Mouse (Mus musculus) hindbrain, embryonic 16.5 days (tissue): ENCODE measurements around the gene Tnxb. TPM values are rescaled to one million over a fixed set of nuclear protein-coding genes. Genes with fewer than 3 reads are reported as not detected.

Source experiments
- ATAC-seq: fragments of 200-750 bp; cut with Nextera tagmentation; 2 replicates; pipeline ENCODE4 v1.8.0; 2017; ENCODE audit warnings: moderate TSS enrichment, moderate library complexity
- H3K27ac ChIP-seq: fragments of 300-500 bp; sonication (generic); 2 replicates; pipeline ENCODE4 v1.5.1; 2014; ENCODE audit warnings: low read depth, mild to moderate bottlenecking, control low read depth, low read length, moderate library complexity
- H3K27me3 ChIP-seq: fragments of 300-500 bp; sonication (generic); replicated peaks from 2 replicates; pipeline ENCODE4 v1.6.1; 2014; ENCODE audit warnings: low read length; ENCODE audit not compliant: control insufficient read depth, insufficient read depth
- H3K36me3 ChIP-seq: fragments of 300-500 bp; sonication (generic); 2 replicates; pipeline ENCODE4 v1.6.1; 2014; ENCODE audit warnings: mild to moderate bottlenecking, low read length, moderate library complexity, mixed read lengths; ENCODE audit not compliant: control insufficient read depth, insufficient read depth
- H3K4me1 ChIP-seq: fragments of 300-500 bp; sonication (generic); 2 replicates; pipeline ENCODE4 v1.6.1; 2014; ENCODE audit warnings: low read depth, low read length; ENCODE audit not compliant: control insufficient read depth, insufficient read depth
- H3K4me2 ChIP-seq: fragments of 300-500 bp; sonication (generic); 2 replicates; pipeline ENCODE4 v1.6.1; 2014; ENCODE audit warnings: mild to moderate bottlenecking, low read length, control low read depth, moderate library complexity
- H3K4me3 ChIP-seq: fragments of 300-500 bp; sonication (generic); 2 replicates; pipeline ENCODE4 v1.5.1; 2014; ENCODE audit warnings: mild to moderate bottlenecking, low read length, control low read depth, moderate library complexity
- H3K9ac ChIP-seq: fragments of 300-500 bp; sonication (generic); 2 replicates; pipeline ENCODE4 v1.6.1; 2014; ENCODE audit warnings: low read depth, mild to moderate bottlenecking, control low read depth, low read length, moderate library complexity
- H3K9me3 ChIP-seq: fragments of 300-500 bp; sonication (generic); 2 replicates; pipeline ENCODE4 v1.6.1; 2014; ENCODE audit warnings: mild to moderate bottlenecking, low read length, moderate library complexity; ENCODE audit not compliant: control insufficient read depth
- WGBS: fragments of 180-500 bp; shearing (Covaris S2); extraction: QIAGEN DNeasy Blood & Tissue Kit; methylation state at CpG from one replicate; pipeline ENCODE4 v1.1.7; 2014; 5-methylcytosine and 5-hydroxymethylcytosine counted together
- polyA plus RNA-seq: library from polyadenylated mRNA; unstranded; fragments of >200 nt; fragmentation: Nextera tagmentation; extraction: Ambion mirVana; gene quantifications from 2 replicates; pipeline ENCODE4 v1.2.1, GENCODE M21; 2015

Tnxb gene
- polyA plus RNA-seq, 1 experiment from 2014 or later = 0.30 TPM

DNA sequence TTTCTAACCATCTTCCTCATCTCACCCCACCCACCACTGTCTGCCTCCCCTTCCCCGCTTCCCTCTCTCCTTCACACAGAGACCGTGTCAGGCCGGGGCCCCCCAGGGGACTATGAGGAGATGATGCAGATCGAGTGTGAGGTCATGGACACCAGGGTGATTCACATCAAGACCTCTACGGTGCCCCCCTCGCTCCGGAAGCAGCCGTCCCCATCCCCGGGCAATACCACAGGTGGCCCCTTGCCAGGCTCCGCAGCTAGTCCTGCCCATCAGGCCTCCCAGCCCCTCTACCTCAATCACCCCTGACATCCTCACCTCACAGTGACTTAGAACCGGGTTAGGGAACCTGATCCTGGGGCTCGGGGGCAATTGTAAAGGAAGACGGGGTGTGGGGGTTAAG is 15.9 kb upstream of the Tnxb start:
- peaks cover 5% of the 10 kb centered on the region for H3K4me1 ChIP-seq
- WGBS = 94% methylated on average over 13 of the region's 13 CpGs
- H3K9me3 ChIP-seq = no peaks in the 10 kb centered on the region
- H3K27me3 ChIP-seq = no peaks in the 10 kb centered on the region; the same call in 1 of the 2 replicates
- no peak overlapping the region for H3K4me3 ChIP-seq
- H3K4me2 ChIP-seq = no peak overlapping the region
- no peak overlapping the region for H3K9ac ChIP-seq
- ATAC-seq = no peak
- H3K27ac ChIP-seq = no peak overlapping the region
- peaks cover 35% of the 10 kb centered on the region for H3K36me3 ChIP-seq

DNA sequence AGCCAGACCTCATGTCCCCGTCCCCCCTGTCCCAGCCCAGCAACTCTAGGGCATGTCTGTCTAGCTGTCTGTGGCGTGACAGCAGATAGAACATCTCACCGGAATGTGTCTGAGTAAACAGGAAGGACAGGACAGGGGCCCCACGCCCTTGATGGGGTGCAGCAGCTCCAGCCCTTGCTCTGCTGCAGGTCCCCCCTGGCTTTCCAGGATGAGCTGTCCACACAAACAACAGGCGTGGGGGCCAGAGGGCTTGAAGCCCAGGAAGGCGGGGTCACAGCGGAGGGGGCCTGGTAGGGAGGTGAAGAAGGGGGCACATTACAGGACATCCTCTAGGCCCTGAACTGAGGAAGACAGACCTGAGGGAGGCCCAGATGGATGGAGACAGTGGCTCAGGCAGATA is 15.2 kb upstream of the Tnxb start:
- H3K36me3 ChIP-seq = peaks cover 35% of the 10 kb centered on the region
- no peak; the same call in 1 of the 2 replicates for ATAC-seq
- peaks cover 5% of the 10 kb centered on the region for H3K4me1 ChIP-seq
- no peak overlapping the region for H3K4me3 ChIP-seq
- 83% methylated on average over 7 of the region's 7 CpGs for WGBS
- peaks cover under 1% of the 10 kb centered on the region for H3K27me3 ChIP-seq
- no peak overlapping the region for H3K9ac ChIP-seq
- H3K27ac ChIP-seq = peak overlapping the region; percentile 14; the same call in 1 of the 2 replicates
- no peaks in the 10 kb centered on the region for H3K9me3 ChIP-seq
- H3K4me2 ChIP-seq = no peak overlapping the region

DNA sequence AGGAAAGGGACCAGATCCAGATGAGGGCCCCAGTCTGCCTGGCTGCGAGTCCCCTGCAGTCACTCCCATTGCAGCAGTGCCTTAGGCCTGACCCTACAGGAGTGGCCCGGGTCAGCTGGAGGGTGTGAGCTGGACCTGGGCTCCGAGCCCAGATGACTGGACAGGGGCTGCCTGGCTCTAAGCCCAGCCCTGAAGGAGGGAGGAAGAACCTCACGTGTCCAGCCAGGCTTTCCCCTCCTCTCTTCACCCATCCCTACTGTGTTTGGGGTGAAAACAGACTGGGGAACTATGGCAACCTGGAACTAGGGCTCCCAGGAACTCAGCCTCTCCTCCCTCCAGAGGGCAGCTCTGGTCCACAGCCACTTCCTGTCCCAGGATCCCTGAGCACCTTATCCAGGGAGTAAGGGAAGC is 14.7 kb upstream of the Tnxb start:
- Histone ChIP-seq H3K4me2 (no peak overlapping the region), H3K27ac (peak overlapping the region; percentile 14; the same call in 1 of the 2 replicates), H3K4me1 (peaks cover 5% of the 10 kb centered on the region), H3K4me3 (no peak overlapping the region), H3K36me3 (peaks cover 33% of the 10 kb centered on the region), H3K27me3 (peaks cover 4% of the 10 kb centered on the region), H3K9me3 (no peaks in the 10 kb centered on the region), H3K9ac (no peak overlapping the region)
- ATAC-seq = peak; percentile 64
- WGBS = 42% methylated on average over 3 of the region's 4 CpGs

DNA sequence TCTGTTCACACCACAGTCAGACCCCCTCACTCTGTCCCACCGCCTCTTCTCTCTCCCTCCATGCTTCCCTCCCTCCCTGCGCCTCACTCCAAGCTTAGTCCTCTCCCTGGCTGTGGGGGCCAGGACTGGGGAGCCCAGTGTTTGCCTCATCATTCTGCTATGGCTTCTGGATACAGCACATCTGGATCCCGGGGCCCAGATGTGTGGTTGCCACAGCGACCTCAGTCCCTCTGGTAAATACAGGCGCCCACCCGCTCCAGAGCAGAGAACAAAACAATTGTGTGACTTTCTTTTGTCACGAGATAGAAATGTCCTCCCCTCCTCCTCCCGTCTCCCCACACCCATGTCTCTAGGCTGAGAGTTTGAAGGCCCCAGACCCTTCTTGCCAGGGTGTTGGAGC is 13.7 kb upstream of the Tnxb start:
- Histone ChIP-seq H3K4me3 (no peak overlapping the region), H3K27me3 (peaks cover 10% of the 10 kb centered on the region), H3K9me3 (no peaks in the 10 kb centered on the region), H3K9ac (no peak overlapping the region), H3K27ac (no peak overlapping the region), H3K36me3 (peaks cover 23% of the 10 kb centered on the region), H3K4me2 (no peak overlapping the region), H3K4me1 (peaks cover 9% of the 10 kb centered on the region)
- WGBS = 22% methylated on average over 8 of the region's 8 CpGs
- no peak for ATAC-seq

DNA sequence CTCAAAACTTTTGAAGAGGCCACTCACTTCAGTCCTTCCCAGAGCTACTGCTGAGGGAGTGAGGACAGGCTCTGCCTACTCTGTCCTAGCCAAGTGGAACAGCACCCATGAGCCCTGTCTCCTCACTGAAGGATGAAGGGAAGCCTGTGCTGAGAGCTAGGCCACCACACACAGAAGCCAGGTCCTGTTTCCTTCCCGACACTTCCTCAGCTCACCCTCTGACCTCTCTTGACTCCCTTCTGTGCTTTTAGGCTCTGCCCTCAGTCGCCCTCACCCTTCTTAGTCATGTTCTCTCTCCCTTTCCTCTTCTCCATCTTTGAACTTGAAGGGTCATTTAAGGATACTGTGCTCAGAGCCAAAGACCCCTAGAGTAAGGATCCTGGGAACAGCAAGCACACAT is 13.1 kb upstream of the Tnxb start:
- 43% methylated on average over 2 of the region's 2 CpGs for WGBS
- H3K4me3 ChIP-seq = no peak overlapping the region
- no peak for ATAC-seq
- H3K27me3 ChIP-seq = peaks cover 10% of the 10 kb centered on the region
- H3K9me3 ChIP-seq = no peaks in the 10 kb centered on the region
- H3K9ac ChIP-seq = no peak overlapping the region
- peaks cover 9% of the 10 kb centered on the region for H3K4me1 ChIP-seq
- no peak overlapping the region for H3K27ac ChIP-seq
- H3K4me2 ChIP-seq = no peak overlapping the region
- peaks cover 17% of the 10 kb centered on the region for H3K36me3 ChIP-seq

DNA sequence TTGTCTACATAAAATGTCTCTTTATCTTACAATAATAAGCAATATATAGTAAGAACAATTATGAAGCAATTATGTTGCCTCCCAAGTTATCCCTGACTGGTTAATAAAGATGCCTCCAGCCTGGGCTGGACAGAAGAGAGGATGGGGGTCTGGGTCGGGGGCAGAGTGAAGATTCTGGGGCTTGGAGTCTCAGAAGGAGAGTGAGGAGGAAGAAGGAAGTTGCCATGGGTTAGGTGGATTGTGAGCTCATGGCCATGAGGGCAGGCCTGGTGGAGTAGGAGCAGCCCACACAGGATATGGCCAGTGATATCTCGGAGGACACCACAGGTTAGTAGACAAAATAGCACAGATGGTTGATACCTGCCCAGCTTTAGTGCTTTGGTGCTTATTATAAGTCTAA is 12.2 kb upstream of the Tnxb start:
- peaks cover 10% of the 10 kb centered on the region for H3K27me3 ChIP-seq
- WGBS = 83% methylated on average over 2 of the region's 2 CpGs
- peaks cover 9% of the 10 kb centered on the region for H3K4me1 ChIP-seq
- no peaks in the 10 kb centered on the region for H3K9me3 ChIP-seq
- no peak overlapping the region for H3K9ac ChIP-seq
- no peak overlapping the region for H3K4me2 ChIP-seq
- no peak overlapping the region for H3K4me3 ChIP-seq
- ATAC-seq = no peak
- peaks cover 8% of the 10 kb centered on the region for H3K36me3 ChIP-seq
- no peak overlapping the region for H3K27ac ChIP-seq

DNA sequence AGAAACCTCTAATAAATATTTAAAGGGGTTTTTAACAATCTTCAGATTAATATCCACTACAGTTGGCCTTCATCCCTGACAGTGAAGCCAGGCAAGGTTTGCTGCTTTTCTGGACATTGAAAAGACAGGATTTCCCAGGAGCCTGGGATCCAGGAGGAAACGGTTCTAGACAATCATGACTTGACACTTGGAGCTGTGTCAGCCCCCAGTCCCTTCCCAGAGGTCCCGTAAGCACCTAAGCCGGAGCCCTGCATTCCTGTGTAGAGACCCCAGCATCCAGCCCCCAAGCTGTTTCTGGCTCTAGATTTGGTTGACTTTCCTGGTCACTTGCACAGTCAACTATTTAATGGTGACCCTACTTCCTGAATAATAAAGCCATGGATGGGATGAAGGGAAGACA is 11.7 kb upstream of the Tnxb start:
- 81% methylated on average over 3 of the region's 3 CpGs for WGBS
- no peak overlapping the region for H3K27ac ChIP-seq
- peaks cover 3% of the 10 kb centered on the region; the same call in 1 of the 2 replicates for H3K36me3 ChIP-seq
- no peak overlapping the region for H3K9ac ChIP-seq
- H3K4me3 ChIP-seq = no peak overlapping the region
- H3K4me1 ChIP-seq = peaks cover 9% of the 10 kb centered on the region
- H3K4me2 ChIP-seq = no peak overlapping the region
- H3K27me3 ChIP-seq = peaks cover 10% of the 10 kb centered on the region
- no peak for ATAC-seq
- no peaks in the 10 kb centered on the region for H3K9me3 ChIP-seq

DNA sequence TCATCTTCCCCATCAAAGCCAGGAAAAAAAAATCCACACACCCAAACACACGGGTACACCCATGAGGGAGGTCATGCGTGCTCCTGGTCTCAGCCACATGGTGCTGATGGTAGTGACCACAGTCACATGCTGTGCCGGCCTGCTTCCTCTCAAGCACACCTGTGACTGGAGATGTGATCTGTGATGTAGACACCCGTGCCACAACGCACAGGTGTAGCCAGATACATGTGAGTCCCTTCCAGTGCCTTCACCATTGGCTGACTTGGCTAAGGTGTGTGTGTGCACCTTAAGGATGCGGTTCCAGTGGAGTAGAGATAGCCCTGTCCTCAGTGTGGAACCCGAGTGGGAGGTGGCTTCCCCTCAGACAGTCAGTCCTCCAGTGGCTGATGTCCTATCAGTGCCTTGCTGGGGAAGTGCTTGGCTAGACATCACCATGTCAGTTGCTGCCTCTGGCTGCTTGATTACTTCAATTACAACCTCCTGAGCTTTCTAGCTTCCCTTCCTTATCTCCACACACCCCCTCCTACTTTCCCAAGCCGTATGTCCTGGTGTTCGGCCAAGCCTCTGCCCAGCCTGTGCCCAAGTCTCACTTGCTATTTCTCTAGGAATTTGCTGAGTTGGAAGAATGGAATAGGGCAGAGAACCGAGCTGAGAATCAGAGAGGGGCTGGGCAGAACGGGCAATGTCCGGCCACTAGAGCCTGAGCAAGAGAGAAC is 11.0 kb upstream of the Tnxb start:
- Histone ChIP-seq H3K4me1 (peaks cover 9% of the 10 kb centered on the region), H3K27ac (no peak overlapping the region), H3K9me3 (no peaks in the 10 kb centered on the region), H3K4me3 (no peak overlapping the region), H3K27me3 (peaks cover 10% of the 10 kb centered on the region), H3K36me3 (0 out of 2 replicates have a peak, but pooled peaks cover 3% of the 10 kb centered on the region), H3K4me2 (no peak overlapping the region), H3K9ac (no peak overlapping the region)
- WGBS = 73% methylated on average over 12 of the region's 12 CpGs
- no peak for ATAC-seq

DNA sequence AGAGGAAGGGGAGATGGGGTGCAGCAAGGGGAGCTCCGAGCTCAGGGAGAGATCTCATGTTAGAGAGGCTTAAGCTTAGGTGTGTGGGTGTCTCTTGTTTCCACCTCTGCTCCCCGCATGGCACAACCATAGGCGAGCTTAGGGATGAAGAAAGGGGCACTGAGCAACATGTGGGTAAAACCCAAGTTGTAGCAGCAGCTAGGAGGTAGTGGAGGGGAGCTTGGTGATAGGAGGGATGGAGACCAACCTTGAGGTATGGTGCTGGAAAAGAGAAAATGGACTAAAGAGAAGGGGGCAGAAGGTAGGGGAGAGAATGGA is 10.5 kb upstream of the Tnxb start:
- 0 out of 2 replicates have a peak, but pooled peaks cover 3% of the 10 kb centered on the region for H3K36me3 ChIP-seq
- no peak for ATAC-seq
- H3K27ac ChIP-seq = no peak overlapping the region
- H3K9me3 ChIP-seq = no peaks in the 10 kb centered on the region
- peaks cover 10% of the 10 kb centered on the region for H3K27me3 ChIP-seq
- H3K4me2 ChIP-seq = no peak overlapping the region
- H3K4me1 ChIP-seq = peaks cover 9% of the 10 kb centered on the region
- WGBS = 61% methylated on average over 3 of the region's 3 CpGs
- H3K4me3 ChIP-seq = no peak overlapping the region
- no peak overlapping the region for H3K9ac ChIP-seq
